Mouse (Mus musculus) heart, embryonic 16.5 days (tissue): ENCODE measurements around the gene Snrpe. TPM values are rescaled to one million over a fixed set of nuclear protein-coding genes. Genes with fewer than 3 reads are reported as not detected.

ENCODE experiments used
- ATAC-seq: fragments of 200-750 bp; cut with Nextera tagmentation; replicated peaks from 2 replicates; pipeline ENCODE4 v1.8.0; 2017; ENCODE audit warnings: moderate number of reproducible peaks; ENCODE audit not compliant: insufficient read depth, low FRiP score; ENCODE audit errors: extremely low read depth
- H3K27ac ChIP-seq: fragments of 300-500 bp; sonication (generic); 2 replicates; pipeline ENCODE4 v1.5.1; 2014; ENCODE audit warnings: mild to moderate bottlenecking, low read length, control low read depth, moderate library complexity
- H3K27me3 ChIP-seq: fragments of 300-500 bp; sonication (generic); 2 replicates; pipeline ENCODE4 v1.6.1; 2014; ENCODE audit warnings: low read length, mixed read lengths; ENCODE audit not compliant: control insufficient read depth, insufficient read depth
- H3K36me3 ChIP-seq: fragments of 300-500 bp; sonication (generic); 2 replicates; pipeline ENCODE4 v1.6.1; 2014; ENCODE audit not compliant: control insufficient read depth, insufficient read depth
- H3K4me1 ChIP-seq: fragments of 300-500 bp; sonication (generic); 2 replicates; pipeline ENCODE4 v1.6.1; 2014; ENCODE audit warnings: low read length, mixed read lengths; ENCODE audit not compliant: control insufficient read depth, insufficient read depth
- H3K4me2 ChIP-seq: fragments of 300-500 bp; sonication (generic); 2 replicates; pipeline ENCODE4 v1.6.1; 2014; ENCODE audit warnings: low read depth, mild to moderate bottlenecking, control low read depth, low read length
- H3K4me3 ChIP-seq: fragments of 300-500 bp; sonication (generic); 2 replicates; pipeline ENCODE4 v1.5.1; 2014; ENCODE audit warnings: mild to moderate bottlenecking, control low read depth, low read length
- H3K9ac ChIP-seq: fragments of 300-500 bp; sonication (generic); 2 replicates; pipeline ENCODE4 v1.6.1; 2014; ENCODE audit warnings: low read length, control low read depth
- H3K9me3 ChIP-seq: fragments of 300-500 bp; sonication (generic); replicated peaks from 2 replicates; pipeline ENCODE4 v1.6.1; 2016; ENCODE audit warnings: low read length; ENCODE audit not compliant: control insufficient read depth
- WGBS: fragments of 180-500 bp; shearing (Covaris S2); extraction: QIAGEN DNeasy Blood & Tissue Kit; methylation state at CpG from one replicate; pipeline ENCODE4 v1.1.7; 2014; 5-methylcytosine and 5-hydroxymethylcytosine counted together
- polyA plus RNA-seq: library from polyadenylated mRNA; unstranded; fragments of >200 nt; fragmentation: Nextera tagmentation; extraction: Ambion mirVana; gene quantifications from 2 replicates; pipeline ENCODE4 v1.2.1, GENCODE M21; 2015

Gene Snrpe
- polyA plus RNA-seq, 1 experiment from 2014 or later: 356 TPM

GRCm38 (mm10) chr1:133571293-133571692 is 38.8 kb downstream of the Snrpe start:
- no peaks in the 10 kb centered on the region for H3K4me1 ChIP-seq
- no peak overlapping the region for H3K4me2 ChIP-seq
- H3K9me3 ChIP-seq: peaks cover 4% of the 10 kb centered on the region
- ATAC-seq: no peak
- H3K27ac ChIP-seq: no peak overlapping the region
- no peaks in the 10 kb centered on the region for H3K36me3 ChIP-seq
- H3K4me3 ChIP-seq: no peak overlapping the region
- no peaks in the 10 kb centered on the region for H3K27me3 ChIP-seq
- 53% methylated on average over 11 of the region's 11 CpGs for WGBS
- H3K9ac ChIP-seq: no peak overlapping the region

Other genes with a start within 250 kb of the Snrpe start
- 1.7 and 2.1 TPM in 2 replicates for gene Etnk2, start 246.7 kb downstream of the Snrpe start, polyA plus RNA-seq
- 4.3 and 5.8 TPM in 2 replicates for gene Sox13, start 185.9 kb downstream of the Snrpe start, polyA plus RNA-seq
- gene Zbed6, start 50.6 kb upstream of the Snrpe start, polyA plus RNA-seq: not detected in 2 replicates
- gene Gm38394, start 51.0 kb upstream of the Snrpe start, polyA plus RNA-seq: 3.5 TPM in 2 replicates
- gene Lax1, start 79.8 kb upstream of the Snrpe start, polyA plus RNA-seq: 1.2 and 3.2 TPM in 2 replicates
- gene Atp2b4, start 190.8 kb upstream of the Snrpe start, polyA plus RNA-seq: 10.3 and 11.0 TPM in 2 replicates